8 mouse cellular contexts compared by ENCODE assay signal in the genomic region with DNA sequence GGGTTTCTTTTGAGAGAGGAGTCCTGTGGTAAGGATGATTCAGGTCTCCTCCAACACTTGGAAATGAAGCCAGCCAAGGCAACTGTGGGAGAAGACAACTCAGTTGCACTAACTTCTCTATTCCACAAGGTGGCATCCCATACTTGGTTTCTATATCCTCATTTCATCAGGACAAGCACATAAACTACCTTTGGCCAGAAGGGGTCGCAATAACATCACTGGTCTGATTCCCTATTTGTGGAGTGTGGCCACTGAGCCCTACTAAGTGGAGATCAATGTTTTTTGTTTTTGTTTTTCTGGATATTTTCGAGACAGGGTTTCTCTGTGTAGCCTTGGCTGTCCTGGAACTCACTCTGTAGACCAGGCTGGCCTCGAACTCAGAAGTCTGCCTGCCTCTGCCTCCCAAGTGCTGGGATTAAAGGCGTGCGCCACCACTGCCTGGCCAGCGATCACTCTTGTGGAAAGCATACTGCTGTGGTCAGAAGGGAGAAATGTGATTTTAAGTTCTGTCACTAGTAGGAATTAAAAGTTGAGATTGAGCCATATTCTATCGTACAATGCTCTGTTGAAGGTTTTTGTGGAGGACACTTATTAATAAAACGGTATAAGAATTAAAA.
A peak's percentile ranks its signal among the peaks of the same experiment; 100 is the strongest.
DNase-seq lines count a peak whose midpoint lies in the region; ATAC-seq and TF ChIP-seq lines count a peak whose summit lies in the region.
"Not testable (repeated sequence)": the region's sequence is repeated elsewhere in the genome, so short reads cannot be mapped to it uniquely, and the experiment has no call there.

No protein-coding gene starts in this region.

- 61% methylated on average over 8 of the region's 8 CpGs for WGBS in heart, embryonic 11.5 days (ENCODE audit: insufficient replicate concordance)
- WGBS in kidney, embryonic 16.5 days = 66% methylated on average over 8 of the region's 8 CpGs
- 63% methylated on average over 8 of the region's 8 CpGs for WGBS in limb, embryonic 14.5 days
- WGBS in midbrain, postnatal 0 days = 72% methylated on average over 8 of the region's 8 CpGs

- not testable (repeated sequence) for TF ChIP-seq POLR2A in limb, embryonic 14.5 days (IDR thresholded peaks at IDR 0.05; ENCODE audit: borderline replicate concordance, extremely low read depth, insufficient read depth, insufficient read length)

- peak; percentile 54 for DNase-seq in CD4-positive, CD25-positive, alpha-beta regulatory T cell, adult 2 months (ENCODE audit: low read depth, low spot score)
- peak; percentile 7 to 22 for DNase-seq in adrenal gland, postnatal 4 days (ENCODE audit: low spot score in 2 of 2)
- peak; percentile 3 for DNase-seq in limb, embryonic 14.5 days (ENCODE audit: low spot score)
- not testable (repeated sequence) for DNase-seq in midbrain, postnatal 0 days (ENCODE audit: low spot score)
- peak; percentile 54 for DNase-seq in testis, postnatal 10 days (ENCODE audit: low spot score)

- H3K9ac ChIP-seq in heart, embryonic 11.5 days (ENCODE audit: low read depth, low read length); kidney, embryonic 16.5 days (replicated peaks; ENCODE audit: low read length); limb, embryonic 14.5 days (ENCODE audit: low read depth, low read length, severe bottlenecking); midbrain, postnatal 0 days (replicated peaks; ENCODE audit: low read length, poor library complexity, severe bottlenecking): not testable (repeated sequence)

- not testable (repeated sequence) for H3K36me3 ChIP-seq in heart, embryonic 11.5 days (ENCODE audit: control insufficient read depth, insufficient read depth, low read length); kidney, embryonic 16.5 days (ENCODE audit: insufficient read depth, low read length); limb, embryonic 14.5 days (ENCODE audit: control insufficient read depth, insufficient read depth, low read length); midbrain, postnatal 0 days (ENCODE audit: insufficient read depth, low read length)

- H3K9me3 ChIP-seq in heart, embryonic 11.5 days (replicated peaks; ENCODE audit: control insufficient read depth, low read length); kidney, embryonic 16.5 days (ENCODE audit: low read length); limb, embryonic 14.5 days (ENCODE audit: control insufficient read depth, low read length); midbrain, postnatal 0 days (ENCODE audit: low read length): not testable (repeated sequence)

- peak; percentile 23 for TF ChIP-seq CTCF in midbrain, postnatal 0 days (IDR thresholded peaks at IDR 0.05)

- H3K27ac ChIP-seq in heart, embryonic 11.5 days (ENCODE audit: low read depth, low read length); kidney, embryonic 16.5 days (ENCODE audit: low read length); limb, embryonic 14.5 days (replicated peaks; ENCODE audit: low read depth, low read length); midbrain, postnatal 0 days (ENCODE audit: low read depth, low read length): not testable (repeated sequence)

- not testable (repeated sequence) for H3K27me3 ChIP-seq in heart, embryonic 11.5 days (ENCODE audit: control insufficient read depth, insufficient read depth, low read length); kidney, embryonic 16.5 days (ENCODE audit: insufficient read depth, low read length); limb, embryonic 14.5 days (ENCODE audit: control insufficient read depth, insufficient read depth, low read length); midbrain, postnatal 0 days (ENCODE audit: insufficient read depth, low read length)

- H3K4me3 ChIP-seq in heart, embryonic 11.5 days (ENCODE audit: low read depth, low read length); kidney, embryonic 16.5 days (ENCODE audit: low read length); limb, embryonic 14.5 days (replicated peaks; ENCODE audit: low read length); midbrain, postnatal 0 days (ENCODE audit: low read depth, low read length): not testable (repeated sequence)

- ATAC-seq in erythroblast, adult 5-6 weeks (replicated peaks; ENCODE audit: low FRiP score, poor library complexity, severe bottlenecking) = peak; percentile 96
- ATAC-seq in heart, embryonic 11.5 days (replicated peaks; ENCODE audit: insufficient number of reproducible peaks, low FRiP score, low TSS enrichment) = peak; percentile 50; the same call in 1 of the 2 replicates
- ATAC-seq in kidney, embryonic 16.5 days (ENCODE audit: low FRiP score, low TSS enrichment) = peak; percentile 59
- ATAC-seq in limb, embryonic 14.5 days (ENCODE audit: low FRiP score, low read depth) = peak; percentile 32; the same call in 1 of the 2 replicates
- ATAC-seq in midbrain, postnatal 0 days (ENCODE audit: low FRiP score) = peak; percentile 53; the same call in 1 of the 2 replicates

- not testable (repeated sequence) for H3K4me2 ChIP-seq in heart, embryonic 11.5 days; kidney, embryonic 16.5 days (replicated peaks; ENCODE audit: low read depth, low read length); limb, embryonic 14.5 days (replicated peaks; ENCODE audit: low read depth, low read length, severe bottlenecking); midbrain, postnatal 0 days (ENCODE audit: low read depth, low read length, poor library complexity, severe bottlenecking)

- not testable (repeated sequence) for H3K4me1 ChIP-seq in heart, embryonic 11.5 days (ENCODE audit: control insufficient read depth, insufficient read depth, low read length); kidney, embryonic 16.5 days (ENCODE audit: insufficient read depth, low read length); limb, embryonic 14.5 days (ENCODE audit: control insufficient read depth, insufficient read depth, low read length); midbrain, postnatal 0 days (ENCODE audit: insufficient read depth, low read length)

Comparison
In these comparisons a context has a peak if more than half of its experiments do, and no peak if none do; other contexts are left out.
1. ATAC-seq: peak in every context shown above with its lines; median percentile 96 in erythroblast, adult 5-6 weeks; 59 in kidney, embryonic 16.5 days; 53 in midbrain, postnatal 0 days; 50 in heart, embryonic 11.5 days; 32 in limb, embryonic 14.5 days.